Mouse (Mus musculus) hindbrain, postnatal 0 days (tissue): ENCODE results near the gene Ckap4. TPM values are rescaled to one million over a fixed set of nuclear protein-coding genes. Genes with fewer than 3 reads are reported as not detected.

Source experiments
- ATAC-seq: fragments of 200-750 bp; cut with Nextera tagmentation; 2 replicates; pipeline ENCODE4 v1.8.0; 2017; ENCODE audit warnings: mild to moderate bottlenecking, moderate TSS enrichment, moderate library complexity
- DNase-seq: peaks from one replicate; pipeline ENCODE4 v3.0.0-alpha.2; 2015; ENCODE audit warnings: low spot score
- H3K27ac ChIP-seq: fragments of 300-500 bp; sonication (generic); 2 replicates; pipeline ENCODE4 v1.5.1; 2014; ENCODE audit warnings: mild to moderate bottlenecking
- H3K27me3 ChIP-seq: fragments of 300-500 bp; sonication (generic); 2 replicates; pipeline ENCODE4 v1.6.1; 2014; ENCODE audit warnings: low read length, mixed read lengths; ENCODE audit not compliant: insufficient read depth
- H3K36me3 ChIP-seq: fragments of 300-500 bp; sonication (generic); 2 replicates; pipeline ENCODE4 v1.6.1; 2014; ENCODE audit warnings: low read length, mixed read lengths; ENCODE audit not compliant: insufficient read depth
- H3K4me1 ChIP-seq: fragments of 300-500 bp; sonication (generic); 2 replicates; pipeline ENCODE4 v1.6.1; 2014; ENCODE audit warnings: antibody characterized with exemption, low read length, mixed read lengths; ENCODE audit not compliant: insufficient read depth
- H3K4me2 ChIP-seq: fragments of 300-500 bp; sonication (generic); 2 replicates; pipeline ENCODE4 v1.6.1; 2014; ENCODE audit warnings: low read depth, mild to moderate bottlenecking, low read length, moderate library complexity, mixed read lengths
- H3K4me3 ChIP-seq: fragments of 300-500 bp; sonication (generic); 2 replicates; pipeline ENCODE4 v1.5.1; 2014; ENCODE audit warnings: low read length
- H3K9ac ChIP-seq: fragments of 300-500 bp; sonication (generic); replicated peaks from 2 replicates; pipeline ENCODE4 v1.6.1; 2014; ENCODE audit warnings: mild to moderate bottlenecking, low read length, moderate library complexity, mixed read lengths
- H3K9me3 ChIP-seq: fragments of 300-500 bp; sonication (generic); 2 replicates; pipeline ENCODE4 v1.6.1; 2016; ENCODE audit warnings: low read length, mixed read lengths
- CTCF ChIP-seq: IDR thresholded peaks from 2 replicates; pipeline ENCODE4 v1.5.1; 2016; ENCODE audit warnings: antibody characterized with exemption, control low read depth, low read depth
- WGBS: fragments of 180-500 bp; shearing (Covaris S2); extraction: QIAGEN DNeasy Blood & Tissue Kit; methylation state at CpG from one replicate; pipeline ENCODE4 v1.1.7; 2014; 5-methylcytosine and 5-hydroxymethylcytosine counted together
- polyA plus RNA-seq: library from polyadenylated mRNA; unstranded; fragments of >200 nt; fragmentation: Nextera tagmentation; extraction: Ambion mirVana; gene quantifications from 2 replicates; pipeline ENCODE4 v1.2.1, GENCODE M21; 2015
- total RNA-seq: library from RNA; depleted of rRNA; stranded (reverse); fragments of >200 nt; gene quantifications from 2 replicates; pipeline ENCODE4 v1.2.3, GENCODE M21; 2014

Gene Ckap4
- total and polyA plus RNA-seq, 2 experiments from 2014 or later: 52.1 to 53.1 TPM

- Histone ChIP-seq H3K27me3 (no peaks in the 10 kb centered on the region), H3K4me2 (no peak overlapping the region), H3K9ac (no peak overlapping the region), H3K36me3 (no peaks in the 10 kb centered on the region), H3K27ac (no peak overlapping the region), H3K4me3 (no peak overlapping the region), H3K9me3 (no peaks in the 10 kb centered on the region), H3K4me1 (no peaks in the 10 kb centered on the region)
- DNase-seq (no peak), ATAC-seq (no peak)
- TF ChIP-seq CTCF: no peak
These were observed 21.1 kb downstream of the Ckap4 start for GRCm38 (mm10) chr10:84512766-84513165.

- no peak overlapping the region for H3K27ac ChIP-seq
- H3K9ac ChIP-seq: no peak overlapping the region
- H3K36me3 ChIP-seq: no peaks in the 10 kb centered on the region
- no peaks in the 10 kb centered on the region for H3K9me3 ChIP-seq
- H3K4me1 ChIP-seq: no peaks in the 10 kb centered on the region
- no peak for ATAC-seq
- WGBS: 97% methylated on average over 1 of the region's 1 CpGs
- no peak for TF ChIP-seq CTCF
- no peak overlapping the region for H3K4me3 ChIP-seq
- H3K27me3 ChIP-seq: no peaks in the 10 kb centered on the region
- no peak overlapping the region for H3K4me2 ChIP-seq
- no peak for DNase-seq
These were observed 25.3 kb downstream of the Ckap4 start for GRCm38 (mm10) chr10:84508603-84509002.

- Histone ChIP-seq H3K4me3 (no peak overlapping the region), H3K27ac (no peak overlapping the region), H3K4me1 (no peaks in the 10 kb centered on the region), H3K9me3 (no peaks in the 10 kb centered on the region), H3K9ac (no peak overlapping the region), H3K4me2 (no peak overlapping the region), H3K27me3 (no peaks in the 10 kb centered on the region), H3K36me3 (no peaks in the 10 kb centered on the region)
- no peak for TF ChIP-seq CTCF
- ATAC-seq (no peak), DNase-seq (no peak)
- WGBS: 60% methylated on average over 2 of the region's 2 CpGs
These were observed 35.0 kb downstream of the Ckap4 start for GRCm38 (mm10) chr10:84498867-84499266.

- 50% methylated on average over 2 of the region's 2 CpGs for WGBS
- H3K4me1 ChIP-seq: no peaks in the 10 kb centered on the region
These were observed 37.1 kb downstream of the Ckap4 start for GRCm38 (mm10) chr10:84496805-84497204.

GRCm38 (mm10) chr10:84494432-84494831 lies 39.4 kb downstream of the Ckap4 start:
- Histone ChIP-seq H3K4me3 (no peak overlapping the region), H3K4me1 (no peaks in the 10 kb centered on the region), H3K27ac (no peak overlapping the region), H3K9ac (no peak overlapping the region), H3K9me3 (no peaks in the 10 kb centered on the region), H3K4me2 (no peak overlapping the region), H3K36me3 (no peaks in the 10 kb centered on the region), H3K27me3 (no peaks in the 10 kb centered on the region)
- DNase-seq: no peak
- no peak for ATAC-seq
- no peak for TF ChIP-seq CTCF
- 87% methylated on average over 7 of the region's 7 CpGs for WGBS

More at GRCm38 (mm10) chr10:84496805-84497204, 37.1 kb downstream of the Ckap4 start:
- ATAC-seq: no peak
- Histone ChIP-seq H3K36me3 (no peaks in the 10 kb centered on the region), H3K9ac (no peak overlapping the region), H3K4me2 (no peak overlapping the region), H3K9me3 (no peaks in the 10 kb centered on the region), H3K4me3 (no peak overlapping the region), H3K27ac (no peak overlapping the region), H3K27me3 (no peaks in the 10 kb centered on the region)
- TF ChIP-seq CTCF: no peak
- DNase-seq: no peak

DNA sequence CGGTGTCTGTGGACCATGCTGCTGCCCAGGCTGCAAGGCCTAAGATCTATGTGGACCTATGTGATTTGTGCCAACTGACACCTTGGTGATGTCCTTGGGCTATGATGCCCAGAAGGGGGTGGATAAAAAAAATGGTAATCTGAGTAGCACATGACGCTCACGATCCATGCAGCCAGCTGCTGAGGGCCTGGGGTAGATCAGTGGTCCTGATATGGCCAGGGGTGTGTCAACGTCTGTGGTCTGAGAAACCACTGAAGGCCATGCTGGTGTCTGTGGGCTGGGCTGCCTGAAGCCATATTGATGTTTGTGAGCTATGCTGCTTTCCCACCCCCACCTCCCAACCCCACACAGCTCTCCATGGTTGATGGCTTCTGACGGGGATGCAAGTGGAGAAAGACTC lies 43.7 kb downstream of the Ckap4 start:
- Histone ChIP-seq H3K27ac (no peak overlapping the region), H3K4me3 (no peak overlapping the region), H3K36me3 (no peaks in the 10 kb centered on the region), H3K4me2 (no peak overlapping the region), H3K27me3 (no peaks in the 10 kb centered on the region), H3K4me1 (no peaks in the 10 kb centered on the region), H3K9ac (no peak overlapping the region), H3K9me3 (no peaks in the 10 kb centered on the region)
- no peak for TF ChIP-seq CTCF
- ATAC-seq (no peak), DNase-seq (no peak)
- 87% methylated on average over 5 of the region's 5 CpGs for WGBS

- Histone ChIP-seq H3K27me3 (no peaks in the 10 kb centered on the region), H3K4me2 (no peak overlapping the region), H3K4me3 (no peak overlapping the region), H3K4me1 (no peaks in the 10 kb centered on the region), H3K9ac (no peak overlapping the region), H3K36me3 (no peaks in the 10 kb centered on the region), H3K27ac (no peak overlapping the region), H3K9me3 (no peaks in the 10 kb centered on the region)
- no peak for ATAC-seq
- 40% methylated on average over 6 of the region's 6 CpGs for WGBS
- peak; percentile 60 for TF ChIP-seq CTCF
- DNase-seq: peak; percentile 50
These were observed 45.5 kb downstream of the Ckap4 start for GRCm38 (mm10) chr10:84488315-84488714.
